Mouse (Mus musculus): ENCODE measurements around the gene 4930402F06Rik.

Gene 4930402F06Rik

GRCm38 (mm10) chr2:35397096-35397495, at the start of gene 4930402F06Rik:
Gene 4930402F06Rik, minus strand, starts transcription at chr2:35397175.
- DNase-seq (ENCODE audit: low read depth, low spot score): no peak
- no peaks in the 10 kb centered on the region for H3K27me3 ChIP-seq (ENCODE audit: control insufficient read depth, insufficient read depth, low read length, poor library complexity, severe bottlenecking)
- H3K36me3 ChIP-seq (ENCODE audit: control insufficient read depth, insufficient read depth, low read length, poor library complexity, severe bottlenecking): peaks cover 2% of the 10 kb centered on the region

DNA sequence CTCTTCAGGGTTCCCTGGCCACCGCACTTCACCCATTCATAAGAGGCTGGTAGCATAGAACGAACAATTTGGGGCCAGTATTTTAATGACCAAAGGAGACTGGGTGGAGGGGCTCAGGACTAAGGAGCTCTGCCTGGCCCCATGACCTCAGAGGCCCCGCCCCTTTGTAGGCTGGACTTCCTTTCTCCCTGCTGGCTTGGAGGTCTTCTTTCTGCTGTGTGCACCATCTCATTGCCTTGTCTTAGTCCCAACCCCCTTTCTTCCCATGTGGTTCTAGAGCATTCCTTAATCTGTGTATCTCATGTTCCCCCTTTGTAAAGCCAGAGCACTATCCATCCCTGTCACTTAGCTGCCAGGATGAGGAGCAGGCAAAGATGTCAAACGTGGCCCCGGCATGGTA, 49.3 kb upstream of the 4930402F06Rik start:
- no peaks in the 10 kb centered on the region for H3K27me3 ChIP-seq (ENCODE audit: control insufficient read depth, insufficient read depth, low read length, poor library complexity, severe bottlenecking)
- 0 out of 2 replicates have a peak, but pooled peaks cover 2% of the 10 kb centered on the region for H3K36me3 ChIP-seq (ENCODE audit: control insufficient read depth, insufficient read depth, low read length, poor library complexity, severe bottlenecking)
- no peak for DNase-seq (ENCODE audit: low read depth, low spot score)

GRCm38 (mm10) chr2:35445610-35446009, 48.6 kb upstream of the 4930402F06Rik start:
- Histone ChIP-seq H3K36me3 (ENCODE audit: control insufficient read depth, insufficient read depth, low read length, poor library complexity, severe bottlenecking) (0 out of 2 replicates have a peak, but pooled peaks cover 2% of the 10 kb centered on the region), H3K27me3 (ENCODE audit: control insufficient read depth, insufficient read depth, low read length, poor library complexity, severe bottlenecking) (no peaks in the 10 kb centered on the region)
- DNase-seq (ENCODE audit: low read depth, low spot score): no peak

DNA sequence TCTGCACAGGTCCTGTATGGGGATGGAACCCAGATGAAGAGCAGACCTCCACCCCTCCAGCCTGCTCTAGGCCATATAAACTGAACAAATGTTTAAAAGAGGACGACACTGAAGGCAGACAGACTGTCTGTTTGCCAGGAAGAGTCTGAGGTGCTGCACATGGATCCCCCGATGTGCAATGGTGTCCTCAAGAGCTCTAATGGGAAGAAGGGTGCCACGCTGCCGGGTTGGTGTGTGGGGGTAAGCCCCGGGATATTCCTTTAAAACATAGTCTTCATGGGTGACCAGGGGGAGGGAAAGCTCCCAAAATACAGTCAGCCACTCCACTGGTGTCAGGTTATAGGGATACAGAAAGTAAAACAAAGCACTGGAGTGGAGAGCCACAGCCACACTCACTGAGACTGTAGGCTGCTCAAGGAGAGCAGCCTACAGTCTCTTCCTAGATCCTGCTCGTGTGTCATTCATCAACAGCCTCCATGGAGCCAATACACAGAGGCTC, 47.8 kb upstream of the 4930402F06Rik start:
- Histone ChIP-seq H3K27me3 (ENCODE audit: control insufficient read depth, insufficient read depth, low read length, poor library complexity, severe bottlenecking) (no peaks in the 10 kb centered on the region), H3K36me3 (ENCODE audit: control insufficient read depth, insufficient read depth, low read length, poor library complexity, severe bottlenecking) (0 out of 2 replicates have a peak, but pooled peaks cover 2% of the 10 kb centered on the region)
- DNase-seq (ENCODE audit: low read depth, low spot score): no peak

DNA sequence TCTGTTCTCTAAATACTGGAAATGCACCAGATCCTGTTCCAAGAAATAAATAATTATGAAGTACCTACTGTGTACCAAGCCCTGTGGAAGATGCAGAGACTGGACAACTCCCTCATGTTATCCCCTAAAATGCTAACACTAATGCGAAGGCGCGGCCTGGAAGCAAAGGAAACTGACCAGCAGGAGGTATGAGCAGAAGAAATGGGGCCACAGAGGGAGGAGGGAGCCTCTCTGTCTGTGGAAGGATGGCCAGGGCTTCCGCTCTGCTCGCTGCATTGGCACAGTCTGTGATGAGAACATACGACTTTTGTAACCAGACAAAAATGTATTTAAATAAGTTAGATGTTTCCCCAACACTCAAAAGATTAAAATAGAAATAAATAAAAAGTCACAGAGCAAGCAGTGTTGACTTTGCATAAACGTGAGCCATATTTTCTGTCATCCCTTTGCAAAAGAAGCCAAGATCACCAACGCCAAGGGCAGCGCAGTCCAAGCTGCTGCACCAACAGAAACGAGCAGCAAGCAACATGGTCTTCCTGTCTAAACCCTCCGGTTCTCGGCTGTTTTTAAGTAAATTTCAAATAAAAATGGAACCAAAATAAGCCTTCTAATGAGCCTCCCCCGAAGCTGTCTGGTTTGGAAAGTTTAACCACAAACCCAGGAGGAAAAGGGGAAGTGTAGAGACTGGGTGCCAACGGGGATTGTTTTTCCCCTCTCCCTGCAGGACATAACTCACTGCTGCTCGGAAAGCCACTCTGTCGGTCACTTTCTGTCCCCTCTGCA, 47.2 kb upstream of the 4930402F06Rik start:
- Histone ChIP-seq H3K27me3 (ENCODE audit: control insufficient read depth, insufficient read depth, low read length, poor library complexity, severe bottlenecking) (no peaks in the 10 kb centered on the region), H3K36me3 (ENCODE audit: control insufficient read depth, insufficient read depth, low read length, poor library complexity, severe bottlenecking) (0 out of 2 replicates have a peak, but pooled peaks cover 2% of the 10 kb centered on the region)
- peak; percentile 38 for DNase-seq (ENCODE audit: low read depth, low spot score)

GRCm38 (mm10) chr2:35443325-35443724, 46.4 kb upstream of the 4930402F06Rik start:
- Histone ChIP-seq H3K36me3 (ENCODE audit: control insufficient read depth, insufficient read depth, low read length, poor library complexity, severe bottlenecking) (0 out of 2 replicates have a peak, but pooled peaks cover 2% of the 10 kb centered on the region), H3K27me3 (ENCODE audit: control insufficient read depth, insufficient read depth, low read length, poor library complexity, severe bottlenecking) (no peaks in the 10 kb centered on the region)
- DNase-seq (ENCODE audit: low read depth, low spot score): no peak

- Histone ChIP-seq H3K27me3 (ENCODE audit: control insufficient read depth, insufficient read depth, low read length, poor library complexity, severe bottlenecking) (no peaks in the 10 kb centered on the region), H3K36me3 (ENCODE audit: control insufficient read depth, insufficient read depth, low read length, poor library complexity, severe bottlenecking) (0 out of 2 replicates have a peak, but pooled peaks cover 2% of the 10 kb centered on the region)
- DNase-seq (ENCODE audit: low read depth, low spot score): peak; percentile 53
These were observed 45.1 kb upstream of the 4930402F06Rik start for GRCm38 (mm10) chr2:35442079-35442478.

- no peak for DNase-seq (ENCODE audit: low read depth, low spot score)
- H3K36me3 ChIP-seq (ENCODE audit: control insufficient read depth, insufficient read depth, low read length, poor library complexity, severe bottlenecking): no peaks in the 10 kb centered on the region
- H3K27me3 ChIP-seq (ENCODE audit: control insufficient read depth, insufficient read depth, low read length, poor library complexity, severe bottlenecking): no peaks in the 10 kb centered on the region
These were observed 44.4 kb upstream of the 4930402F06Rik start for GRCm38 (mm10) chr2:35441419-35441818.

GRCm38 (mm10) chr2:35440480-35440879, 43.5 kb upstream of the 4930402F06Rik start:
- Histone ChIP-seq H3K36me3 (ENCODE audit: control insufficient read depth, insufficient read depth, low read length, poor library complexity, severe bottlenecking) (no peaks in the 10 kb centered on the region), H3K27me3 (ENCODE audit: control insufficient read depth, insufficient read depth, low read length, poor library complexity, severe bottlenecking) (no peaks in the 10 kb centered on the region)
- no peak for DNase-seq (ENCODE audit: low read depth, low spot score)

GRCm38 (mm10) chr2:35437796-35438195, 40.8 kb upstream of the 4930402F06Rik start:
- DNase-seq (ENCODE audit: low read depth, low spot score): no peak
- no peaks in the 10 kb centered on the region for H3K27me3 ChIP-seq (ENCODE audit: control insufficient read depth, insufficient read depth, low read length, poor library complexity, severe bottlenecking)
- H3K36me3 ChIP-seq (ENCODE audit: control insufficient read depth, insufficient read depth, low read length, poor library complexity, severe bottlenecking): no peaks in the 10 kb centered on the region

DNA sequence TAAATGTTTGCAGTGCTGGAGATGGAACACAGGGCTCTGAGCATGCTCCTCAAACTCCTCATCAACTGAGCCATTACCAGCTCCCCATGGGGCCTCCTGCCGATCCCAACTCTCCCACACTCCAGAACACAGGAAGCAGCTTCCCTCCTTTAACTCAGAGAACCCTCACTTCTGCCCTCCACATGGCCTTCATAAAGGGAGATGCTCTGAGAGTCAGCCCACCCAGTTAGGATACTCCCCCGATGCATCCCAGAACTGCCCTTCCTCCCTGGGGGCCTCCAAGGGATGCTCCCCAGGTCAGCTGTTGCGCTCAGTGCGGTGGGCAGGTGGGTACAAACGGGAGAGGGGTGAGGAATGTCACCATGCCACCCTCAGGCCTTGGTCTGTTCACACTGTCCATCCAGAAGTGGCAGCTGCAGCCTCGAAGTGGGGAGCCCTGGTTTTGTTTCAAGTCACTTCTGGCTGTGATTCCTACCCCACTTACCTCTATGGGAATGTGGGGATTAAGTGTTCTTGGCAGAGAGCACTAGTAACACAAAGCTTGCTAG, 37.7 kb upstream of the 4930402F06Rik start:
- no peak for DNase-seq (ENCODE audit: low read depth, low spot score)
- no peaks in the 10 kb centered on the region for H3K27me3 ChIP-seq (ENCODE audit: control insufficient read depth, insufficient read depth, low read length, poor library complexity, severe bottlenecking)
- H3K36me3 ChIP-seq (ENCODE audit: control insufficient read depth, insufficient read depth, low read length, poor library complexity, severe bottlenecking): peaks cover 7% of the 10 kb centered on the region; the same call in 1 of the 2 replicates

DNA sequence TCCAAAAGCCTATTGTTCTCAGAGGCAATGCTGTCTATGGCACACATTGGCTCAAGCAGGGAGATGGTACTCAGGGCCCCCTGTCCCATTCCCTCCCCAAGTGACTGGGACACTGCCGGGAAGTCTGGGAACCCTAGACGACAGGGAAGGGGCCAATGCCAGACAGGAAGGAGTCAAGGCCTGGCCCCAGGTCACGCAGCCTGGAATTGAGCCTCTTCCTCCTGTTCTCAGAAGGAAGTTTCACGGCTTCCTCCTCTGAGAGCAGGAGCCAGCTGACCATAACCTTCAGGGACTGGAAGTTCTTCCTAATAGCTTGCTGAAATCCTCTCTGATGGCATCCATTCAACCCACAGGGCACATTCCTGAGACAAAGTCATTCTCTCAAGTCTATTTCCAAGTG, 36.5 kb upstream of the 4930402F06Rik start:
- Histone ChIP-seq H3K36me3 (ENCODE audit: control insufficient read depth, insufficient read depth, low read length, poor library complexity, severe bottlenecking) (peaks cover 7% of the 10 kb centered on the region; the same call in 1 of the 2 replicates), H3K27me3 (ENCODE audit: control insufficient read depth, insufficient read depth, low read length, poor library complexity, severe bottlenecking) (no peaks in the 10 kb centered on the region)
- DNase-seq (ENCODE audit: low read depth, low spot score): no peak

GRCm38 (mm10) chr2:35432472-35432871, 35.5 kb upstream of the 4930402F06Rik start:
- H3K27me3 ChIP-seq (ENCODE audit: control insufficient read depth, insufficient read depth, low read length, poor library complexity, severe bottlenecking): no peaks in the 10 kb centered on the region
- no peak for DNase-seq (ENCODE audit: low read depth, low spot score)
- H3K36me3 ChIP-seq (ENCODE audit: control insufficient read depth, insufficient read depth, low read length, poor library complexity, severe bottlenecking): peaks cover 7% of the 10 kb centered on the region; the same call in 1 of the 2 replicates

GRCm38 (mm10) chr2:35432011-35432410, 35.0 kb upstream of the 4930402F06Rik start:
- Histone ChIP-seq H3K27me3 (ENCODE audit: control insufficient read depth, insufficient read depth, low read length, poor library complexity, severe bottlenecking) (no peaks in the 10 kb centered on the region), H3K36me3 (ENCODE audit: control insufficient read depth, insufficient read depth, low read length, poor library complexity, severe bottlenecking) (peaks cover 7% of the 10 kb centered on the region; the same call in 1 of the 2 replicates)
- no peak for DNase-seq (ENCODE audit: low read depth, low spot score)

GRCm38 (mm10) chr2:35430806-35431205, 33.8 kb upstream of the 4930402F06Rik start:
- no peaks in the 10 kb centered on the region for H3K27me3 ChIP-seq (ENCODE audit: control insufficient read depth, insufficient read depth, low read length, poor library complexity, severe bottlenecking)

More at GRCm38 (mm10) chr2:35430806-35431205, 33.8 kb upstream of the 4930402F06Rik start:
- DNase-seq (ENCODE audit: low read depth, low spot score): no peak
- H3K36me3 ChIP-seq (ENCODE audit: control insufficient read depth, insufficient read depth, low read length, poor library complexity, severe bottlenecking): peaks cover 7% of the 10 kb centered on the region; the same call in 1 of the 2 replicates

Measured in splenic B cell, adult 2 months (primary cell).